Mouse (Mus musculus) heart, postnatal 0 days (tissue): ENCODE data around the gene Plch1. TPM values are rescaled to one million over a fixed set of nuclear protein-coding genes. Genes with fewer than 3 reads are reported as not detected.

Source experiments
- ATAC-seq: fragments of 200-750 bp; cut with Nextera tagmentation; 2 replicates; pipeline ENCODE4 v1.8.0; 2017; ENCODE audit warnings: low read depth, moderate number of reproducible peaks, moderate library complexity; ENCODE audit not compliant: insufficient read depth
- DNase-seq: peaks from one replicate; pipeline ENCODE4 v3.0.0-alpha.2; 2016; ENCODE audit warnings: low spot score
- H3K27ac ChIP-seq: fragments of 300-500 bp; sonication (generic); 2 replicates; pipeline ENCODE4 v1.5.1; 2014; ENCODE audit warnings: low read depth, mild to moderate bottlenecking
- H3K27me3 ChIP-seq: fragments of 300-500 bp; sonication (generic); 2 replicates; pipeline ENCODE4 v1.6.1; 2014; ENCODE audit warnings: low read length, mixed read lengths; ENCODE audit not compliant: control insufficient read depth, insufficient read depth
- H3K36me3 ChIP-seq: fragments of 300-500 bp; sonication (generic); replicated peaks from 2 replicates; pipeline ENCODE4 v1.6.1; 2014; ENCODE audit warnings: low read length, mixed read lengths; ENCODE audit not compliant: control insufficient read depth, insufficient read depth
- H3K4me1 ChIP-seq: fragments of 300-500 bp; sonication (generic); 2 replicates; pipeline ENCODE4 v1.6.1; 2014; ENCODE audit warnings: antibody characterized with exemption; ENCODE audit not compliant: control insufficient read depth, insufficient read depth
- H3K4me2 ChIP-seq: fragments of 300-500 bp; sonication (generic); 2 replicates; pipeline ENCODE4 v1.6.1; 2014; ENCODE audit warnings: low read depth, mild to moderate bottlenecking, low read length, moderate library complexity
- H3K4me3 ChIP-seq: fragments of 300-500 bp; sonication (generic); 2 replicates; pipeline ENCODE4 v1.5.1; 2014; ENCODE audit warnings: low read depth, low read length
- H3K9ac ChIP-seq: fragments of 300-500 bp; sonication (generic); replicated peaks from 2 replicates; pipeline ENCODE4 v1.6.1; 2014; ENCODE audit warnings: low read depth, low read length, mixed read lengths
- H3K9me3 ChIP-seq: fragments of 300-500 bp; sonication (generic); replicated peaks from 2 replicates; pipeline ENCODE4 v1.6.1; 2016; ENCODE audit warnings: low read length; ENCODE audit not compliant: control insufficient read depth
- CTCF ChIP-seq: IDR thresholded peaks from 2 replicates; pipeline ENCODE4 v1.5.1; 2016; ENCODE audit warnings: antibody characterized with exemption, control low read depth, low read depth
- EP300 ChIP-seq: IDR thresholded peaks from 2 replicates; pipeline ENCODE4 v1.6.1; 2016; ENCODE audit warnings: antibody characterized with exemption, low read depth
- WGBS: fragments of 180-500 bp; shearing (Covaris S2); extraction: QIAGEN DNeasy Blood & Tissue Kit; methylation state at CpG from one replicate; pipeline ENCODE4 v1.1.7; 2014; 5-methylcytosine and 5-hydroxymethylcytosine counted together
- polyA plus RNA-seq: library from polyadenylated mRNA; unstranded; fragments of >200 nt; fragmentation: Nextera tagmentation; extraction: Ambion mirVana; gene quantifications from 2 replicates; pipeline ENCODE4 v1.2.1, GENCODE M21; 2015
- total RNA-seq: library from RNA; depleted of rRNA; stranded (reverse); fragments of >200 nt; gene quantifications from 2 replicates; pipeline ENCODE4 v1.2.3, GENCODE M21; 2014; ENCODE audit warnings: low replicate concordance

Gene Plch1
- total and polyA plus RNA-seq, 2 experiments from 2014 or later: 0.14 TPM; not detected in 1

DNA sequence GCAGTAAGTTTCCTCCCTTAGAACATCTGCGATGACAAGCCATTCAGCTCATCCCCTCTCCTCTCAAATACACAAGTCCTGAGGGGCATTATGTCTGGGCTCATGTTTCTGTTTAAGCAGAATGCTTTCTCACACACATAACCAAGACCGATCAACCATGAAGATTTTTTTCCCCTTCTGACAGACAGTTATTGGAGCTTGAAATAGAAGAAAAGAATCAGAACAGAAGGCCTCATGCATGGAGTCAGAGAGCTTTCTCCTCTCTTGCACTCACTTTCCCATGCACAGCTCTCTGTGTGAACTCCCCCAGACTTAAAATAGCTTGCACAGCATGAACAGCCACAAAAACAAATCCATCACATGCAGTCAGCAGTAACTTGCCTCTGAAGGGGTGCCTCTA lies 159.2 kb downstream of the Plch1 start:
- H3K27me3 ChIP-seq: no peaks in the 10 kb centered on the region
- H3K4me3 ChIP-seq: no peak overlapping the region
- H3K4me2 ChIP-seq: no peak overlapping the region
- 63% methylated on average over 2 of the region's 2 CpGs for WGBS
- no peak overlapping the region for H3K9ac ChIP-seq
- no peaks in the 10 kb centered on the region for H3K4me1 ChIP-seq
- ATAC-seq (no peak), DNase-seq (no peak)
- H3K27ac ChIP-seq: no peak overlapping the region
- no peaks in the 10 kb centered on the region for H3K36me3 ChIP-seq
- TF ChIP-seq EP300 (no peak), CTCF (no peak)
- no peaks in the 10 kb centered on the region for H3K9me3 ChIP-seq

DNA sequence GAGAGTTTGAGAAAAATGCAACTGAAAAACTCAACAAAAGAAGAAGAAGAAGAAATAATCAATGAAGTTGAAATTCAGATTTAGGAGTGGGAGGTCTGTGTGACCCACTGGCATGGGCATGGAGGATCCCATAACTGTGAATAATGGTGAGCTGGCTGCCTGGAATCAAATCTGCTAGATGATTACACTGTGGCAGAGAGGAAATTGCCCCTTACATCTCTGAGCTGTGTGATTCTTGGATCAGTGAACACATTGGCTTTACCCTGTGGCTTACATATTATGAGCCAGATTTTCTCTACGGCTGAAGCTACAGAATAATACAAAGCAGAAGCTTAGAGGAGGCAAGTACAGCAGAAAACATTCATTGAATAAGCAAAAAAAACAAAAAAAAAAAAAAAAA lies 170.9 kb downstream of the Plch1 start:
- no peak overlapping the region for H3K4me2 ChIP-seq
- DNase-seq (no peak), ATAC-seq (no peak)
- no peak overlapping the region for H3K27ac ChIP-seq
- no peak overlapping the region for H3K9ac ChIP-seq
- H3K9me3 ChIP-seq: no peaks in the 10 kb centered on the region
- H3K27me3 ChIP-seq: no peaks in the 10 kb centered on the region
- H3K4me1 ChIP-seq: no peaks in the 10 kb centered on the region
- 81% methylated on average over 1 of the region's 1 CpGs for WGBS
- H3K4me3 ChIP-seq: no peak overlapping the region
- TF ChIP-seq EP300 (no peak), CTCF (no peak)
- no peaks in the 10 kb centered on the region for H3K36me3 ChIP-seq

- Histone ChIP-seq H3K4me1 (no peaks in the 10 kb centered on the region), H3K4me3 (no peak overlapping the region), H3K4me2 (no peak overlapping the region), H3K27me3 (no peaks in the 10 kb centered on the region), H3K27ac (no peak overlapping the region), H3K9ac (no peak overlapping the region), H3K9me3 (no peaks in the 10 kb centered on the region), H3K36me3 (no peaks in the 10 kb centered on the region)
- no peak for DNase-seq
- TF ChIP-seq CTCF: no peak
- no peak for TF ChIP-seq EP300
- ATAC-seq: no peak
- 63% methylated on average over 4 of the region's 4 CpGs for WGBS
These were observed 172.5 kb downstream of the Plch1 start for GRCm38 (mm10) chr3:63726667-63727342.

- Histone ChIP-seq H3K9me3 (no peaks in the 10 kb centered on the region), H3K27ac (no peak overlapping the region), H3K36me3 (no peaks in the 10 kb centered on the region), H3K9ac (no peak overlapping the region), H3K4me2 (no peak overlapping the region), H3K4me1 (no peaks in the 10 kb centered on the region), H3K4me3 (no peak overlapping the region), H3K27me3 (no peaks in the 10 kb centered on the region)
- no peak for TF ChIP-seq CTCF
- TF ChIP-seq EP300: no peak
- WGBS: 56% methylated on average over 2 of the region's 2 CpGs
- DNase-seq (no peak), ATAC-seq (no peak)
These were observed 205.6 kb downstream of the Plch1 start for GRCm38 (mm10) chr3:63693694-63694093.

DNA sequence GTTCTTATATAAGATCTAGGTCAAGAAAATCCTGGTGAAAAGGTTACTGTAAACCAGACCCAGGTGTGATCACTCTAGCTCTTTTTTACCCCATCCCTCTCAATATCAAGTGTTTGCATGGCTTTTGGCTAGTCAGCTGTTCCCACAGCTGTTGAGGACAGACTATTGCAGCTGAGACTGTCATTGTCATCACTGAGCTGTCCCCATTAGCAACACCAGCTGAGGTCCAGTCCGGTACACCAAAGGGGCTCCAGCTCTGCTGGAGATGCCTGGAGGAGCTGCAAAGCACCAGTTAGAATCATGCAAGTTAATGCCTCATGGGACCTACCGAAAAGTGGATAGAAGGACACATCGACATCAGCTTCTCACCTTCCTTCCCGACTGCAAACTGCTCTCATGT lies 206.5 kb downstream of the Plch1 start:
- Histone ChIP-seq H3K27me3 (no peaks in the 10 kb centered on the region), H3K9ac (no peak overlapping the region), H3K36me3 (no peaks in the 10 kb centered on the region), H3K9me3 (no peaks in the 10 kb centered on the region), H3K4me3 (no peak overlapping the region), H3K27ac (no peak overlapping the region), H3K4me1 (no peaks in the 10 kb centered on the region), H3K4me2 (no peak overlapping the region)
- DNase-seq: no peak
- TF ChIP-seq EP300: no peak
- TF ChIP-seq CTCF: no peak
- 77% methylated on average over 4 of the region's 4 CpGs for WGBS
- ATAC-seq: no peak

- no peak for ATAC-seq
- DNase-seq: no peak
- H3K4me1 ChIP-seq: no peaks in the 10 kb centered on the region
- no peak overlapping the region for H3K4me2 ChIP-seq
- 64% methylated on average over 4 of the region's 4 CpGs for WGBS
- no peaks in the 10 kb centered on the region for H3K9me3 ChIP-seq
- TF ChIP-seq EP300 (no peak), CTCF (no peak)
- H3K4me3 ChIP-seq: no peak overlapping the region
- H3K27me3 ChIP-seq: no peaks in the 10 kb centered on the region
- H3K36me3 ChIP-seq: no peaks in the 10 kb centered on the region
- no peak overlapping the region for H3K27ac ChIP-seq
- no peak overlapping the region for H3K9ac ChIP-seq
These were observed 230.5 kb downstream of the Plch1 start for GRCm38 (mm10) chr3:63668779-63669178.
